Mouse (Mus musculus) Patski (cell line): ENCODE data around the gene Rfpl4. TPM values are rescaled to one million over a fixed set of nuclear protein-coding genes. Genes with fewer than 3 reads are reported as not detected.

ENCODE experiments used
- ATAC-seq: fragments of 100-300 bp; one replicate; pipeline ENCODE4 v1.8.0; 2021
- CTCF ChIA-PET: fragments of 350-600 bp; sonication (Branson Sonifier 250); formaldehyde crosslinking; loops from one replicate; lab custom pipeline; 2022; ENCODE audit warnings: inconsistent platforms; lab: Charles Lee
- POLR2A ChIA-PET: fragments of 350-600 bp; sonication (Branson Sonifier 250); formaldehyde crosslinking; loops from one replicate; lab custom pipeline; 2022; ENCODE audit warnings: antibody characterized with exemption, inconsistent platforms; lab: Charles Lee
- DNase-seq: peaks from one replicate; pipeline ENCODE4 v3.0.0-alpha.2; 2011; ENCODE audit warnings: low read depth, low spot score
- H3K27me3 ChIP-seq: fragments of 371-371 bp; one replicate; pipeline ENCODE4 v1.5.1; 2021
- CTCF ChIP-seq: fragments of 100-300 bp; IDR thresholded peaks from one replicate; pipeline ENCODE4 v1.5.1; 2021
- in situ Hi-C: fragments of 300-500 bp; cut with MboI; formaldehyde crosslinking; loops from 3 replicates; pipeline ENCODE4 v1.11.1; 2018; ENCODE audit warnings: low pct_unique_long_range_greater_than_20kb, mixed read lengths
- polyA plus RNA-seq: library from polyadenylated mRNA; unstranded; gene quantifications from one replicate; pipeline ENCODE4 v1.2.3, GENCODE M21; 2021

The Rfpl4 gene
- polyA plus RNA-seq, 1 experiment from 2014 or later = not detected

DNA sequence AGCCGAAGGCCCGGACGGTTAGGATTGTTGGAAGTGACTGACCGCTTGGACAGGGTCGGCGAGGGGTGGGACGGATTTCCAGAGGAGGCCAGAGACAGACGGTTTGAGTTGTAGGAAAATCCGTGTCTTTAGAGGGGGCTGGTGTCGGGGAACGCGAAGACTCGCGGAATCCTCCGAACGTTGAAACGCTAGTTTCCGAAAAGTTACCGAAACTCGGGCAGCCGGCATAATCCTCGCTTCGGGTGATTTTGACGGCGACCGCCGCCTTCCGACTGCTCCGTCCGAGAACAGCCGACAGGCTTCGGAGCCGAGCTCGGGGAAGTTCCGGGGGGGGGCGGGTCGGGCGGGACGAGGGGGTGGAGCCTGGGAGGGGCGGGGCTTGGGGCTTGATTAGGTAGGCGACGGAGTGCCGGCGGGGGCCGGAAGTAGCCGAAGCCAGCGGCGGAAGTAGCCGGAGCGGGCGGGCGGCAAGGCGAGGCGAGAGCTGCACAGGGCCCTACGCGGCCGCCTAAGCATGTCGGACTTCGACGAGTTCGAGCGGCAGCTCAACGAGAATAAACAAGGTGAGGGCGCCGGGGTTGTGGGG, 54.9 kb downstream of the Rfpl4 start, which contains the start of gene U2af2:
Gene U2af2, plus strand, starts transcription at position 370 of the 586 bp plus-strand sequence.
- no peaks in the 10 kb centered on the region for H3K27me3 ChIP-seq
- TF ChIP-seq CTCF = no peak
- POLR2A ChIA-PET = interaction anchor here (0.8 to 2.0 kb wide), 7 partner anchors 9 to 119 kb away, joined by 3 to 12 read pairs (median 4); partner anchors contain the start of genes Ccdc106, Gm44973 and Zfp865
- DNase-seq (peak; percentile 30), ATAC-seq (peak; percentile 52)
- in situ Hi-C loops = loop anchor here (5.0 to 25.0 kb wide), 3 partner anchors 45 to 1100 kb away; partner anchors contain the start of genes Gm44973, Ube2s, Zfp444 and Zfp787
- CTCF ChIA-PET = interaction anchor here (0.8 to 3.1 kb wide), 2 partner anchors 10 to 12 kb away, joined by 3 to 19 read pairs; partner anchors contain the start of gene Zfp580

DNA sequence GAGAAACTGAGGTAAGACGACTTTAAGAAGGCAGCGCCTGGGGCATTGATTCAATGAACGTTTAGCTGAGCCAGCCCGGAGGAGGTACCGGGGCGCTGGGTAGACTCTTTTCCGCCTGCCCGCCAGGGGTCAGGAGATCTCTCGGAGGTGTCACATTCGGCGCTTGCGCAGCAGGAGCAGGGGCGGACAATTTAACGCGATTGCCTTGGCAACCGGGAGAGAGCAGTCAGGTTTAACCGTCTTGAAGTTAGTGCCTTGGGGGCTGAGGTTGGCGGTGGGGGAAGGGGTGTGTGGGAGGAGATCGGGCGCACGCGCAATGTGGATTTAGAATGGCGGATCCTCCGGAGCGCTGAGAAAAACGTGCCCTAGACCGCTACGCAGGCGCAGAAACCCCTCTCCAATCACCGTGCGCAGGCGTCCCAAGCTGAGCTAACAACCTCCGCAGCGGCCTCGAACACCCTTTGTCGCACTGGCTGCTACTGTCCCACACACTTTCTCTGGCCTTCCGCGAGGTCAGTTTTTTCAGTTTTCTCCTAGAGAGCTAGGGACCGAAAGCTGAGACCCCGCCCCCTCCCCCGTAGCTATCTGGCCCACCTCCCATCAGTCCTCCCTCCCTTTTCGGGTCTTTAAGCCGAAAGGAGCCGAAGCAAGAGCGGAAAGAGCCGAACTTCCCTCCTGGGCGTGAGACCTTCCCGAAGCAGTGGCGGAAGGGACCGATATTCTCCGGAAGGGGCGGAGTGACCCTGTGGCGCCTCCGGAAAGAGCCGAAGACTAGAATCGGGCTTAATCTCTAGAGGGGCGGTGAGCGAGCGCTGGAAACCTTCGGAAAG, 55.6 kb downstream of the Rfpl4 start:
- ATAC-seq (peak; percentile 76), DNase-seq (peak; percentile 97)
- CTCF ChIA-PET = interaction anchor here (0.8 to 3.1 kb wide), 7 partner anchors 11 to 123 kb away, joined by 3 to 19 read pairs (median 4); partner anchors contain the start of gene Zfp580
- in situ Hi-C loops = loop anchor here (5.0 to 25.0 kb wide), 3 partner anchors 44 to 1101 kb away; partner anchors contain the start of genes Gm44973, Ube2s, Zfp444 and Zfp787
- POLR2A ChIA-PET = interaction anchor here (0.6 to 2.0 kb wide), 5 partner anchors 23 to 242 kb away, joined by 3 to 12 read pairs (median 3); partner anchors contain the start of gene Gm44973
- H3K27me3 ChIP-seq = no peaks in the 10 kb centered on the region
- TF ChIP-seq CTCF = no peak

DNA sequence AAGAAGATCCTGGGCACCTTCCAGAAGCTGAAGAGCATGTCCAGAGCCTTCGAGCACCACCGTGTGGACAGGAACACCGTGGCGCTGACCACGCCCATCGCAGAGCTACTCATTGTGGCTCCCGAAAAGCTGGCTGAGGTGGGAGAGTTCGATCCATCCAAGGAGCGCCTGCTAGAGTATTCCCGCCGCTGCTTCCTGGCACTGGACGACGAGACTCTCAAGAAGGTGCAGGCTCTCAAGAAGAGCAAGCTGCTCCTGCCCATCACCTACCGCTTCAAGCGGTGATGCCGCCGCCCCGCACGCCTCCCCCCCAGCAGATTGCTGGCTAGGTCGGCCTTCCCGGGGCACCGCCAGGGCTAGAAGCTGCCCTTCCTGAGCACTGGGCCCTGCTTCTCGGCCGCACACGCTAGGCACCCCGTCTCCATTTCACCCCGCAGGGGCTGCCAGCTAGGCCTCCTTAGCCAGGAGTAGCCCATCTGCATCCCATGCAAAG, 56.5 kb downstream of the Rfpl4 start:
- TF ChIP-seq CTCF = no peak
- POLR2A ChIA-PET = interaction anchor here (0.6 to 2.0 kb wide), 5 partner anchors 8 to 241 kb away, joined by 3 to 12 read pairs (median 3); partner anchors contain the start of gene Gm44973
- CTCF ChIA-PET = interaction anchor here (0.7 to 3.1 kb wide), 11 partner anchors 10 to 122 kb away, joined by 3 to 19 read pairs (median 4); partner anchors contain the start of gene Zfp580
- in situ Hi-C loops = loop anchor here (5.0 to 25.0 kb wide), 3 partner anchors 43 to 1102 kb away; partner anchors contain the start of genes Gm44973, Ube2s, Zfp444 and Zfp787
- no peaks in the 10 kb centered on the region for H3K27me3 ChIP-seq
- DNase-seq = peak; percentile 27
- peak; percentile 28 for ATAC-seq

Other genes starting within 250 kb of the Rfpl4 start
- gene Isoc2b, start 246.7 kb downstream of the Rfpl4 start, polyA plus RNA-seq = 8.5 TPM
- gene Isoc2a, start 239.8 kb downstream of the Rfpl4 start, polyA plus RNA-seq = 6.6 TPM
- not detected for gene Gm36210, start 210.4 kb downstream of the Rfpl4 start, polyA plus RNA-seq
- 8.1 TPM for gene Zfp628, start 201.7 kb downstream of the Rfpl4 start, polyA plus RNA-seq
- 5.3 TPM for gene Nat14, start 194.9 kb downstream of the Rfpl4 start, polyA plus RNA-seq
- gene Ssc5d, start 191.2 kb downstream of the Rfpl4 start, polyA plus RNA-seq = 4.7 TPM
- gene Sbk2, start 152.5 kb downstream of the Rfpl4 start, polyA plus RNA-seq = 1.8 TPM
- gene Sbk3, start 145.8 kb downstream of the Rfpl4 start, polyA plus RNA-seq = 0.09 TPM
- 25.1 TPM for gene Zfp579, start 120.8 kb downstream of the Rfpl4 start, polyA plus RNA-seq
- 11.0 TPM for gene Zfp524, start 102.5 kb downstream of the Rfpl4 start, polyA plus RNA-seq
- 31.6 TPM for gene Fiz1, start 102.3 kb downstream of the Rfpl4 start, polyA plus RNA-seq
- gene Gm44973, start 101.5 kb downstream of the Rfpl4 start, polyA plus RNA-seq = 1.3 TPM
- 33.9 TPM for gene Zfp865, start 96.6 kb downstream of the Rfpl4 start, polyA plus RNA-seq
- 7.9 TPM for gene Ccdc106, start 96.4 kb downstream of the Rfpl4 start, polyA plus RNA-seq
- gene 4632433K11Rik, start 82.8 kb downstream of the Rfpl4 start, polyA plus RNA-seq = not detected
- gene Zfp784, start 78.5 kb downstream of the Rfpl4 start, polyA plus RNA-seq = 6.3 TPM
- 22.4 TPM for gene Zfp580, start 65.4 kb downstream of the Rfpl4 start, polyA plus RNA-seq
- 216 TPM for gene U2af2, start 54.8 kb downstream of the Rfpl4 start, polyA plus RNA-seq
- gene Epn1, start 36.7 kb downstream of the Rfpl4 start, polyA plus RNA-seq = 138 TPM
- 0.05 TPM for gene Rasl2-9, start 9.0 kb upstream of the Rfpl4 start, polyA plus RNA-seq
- under 0.01 TPM for gene Vmn1r55, start 32.7 kb upstream of the Rfpl4 start, polyA plus RNA-seq
- not detected for gene Vmn1r56, start 79.8 kb upstream of the Rfpl4 start, polyA plus RNA-seq
- gene Vmn1r57, start 101.5 kb upstream of the Rfpl4 start, polyA plus RNA-seq = not detected
- not detected for gene Gm5065, start 233.6 kb upstream of the Rfpl4 start, polyA plus RNA-seq
- gene Nlrp2, start 234.1 kb upstream of the Rfpl4 start, polyA plus RNA-seq = not detected